Mouse (Mus musculus): Measurements from ENCODE around the gene Gm49721. TPM values are rescaled to one million over a fixed set of nuclear protein-coding genes. Genes with fewer than 3 reads are reported as not detected.
"Not testable (repeated sequence)": the region's sequence is repeated elsewhere in the genome, so short reads cannot be mapped to it uniquely, and the experiment has no call there.

Gene Gm49721
- total and polyA plus RNA-seq, 2 experiments, result 0.17 TPM; not detected in 1

DNA sequence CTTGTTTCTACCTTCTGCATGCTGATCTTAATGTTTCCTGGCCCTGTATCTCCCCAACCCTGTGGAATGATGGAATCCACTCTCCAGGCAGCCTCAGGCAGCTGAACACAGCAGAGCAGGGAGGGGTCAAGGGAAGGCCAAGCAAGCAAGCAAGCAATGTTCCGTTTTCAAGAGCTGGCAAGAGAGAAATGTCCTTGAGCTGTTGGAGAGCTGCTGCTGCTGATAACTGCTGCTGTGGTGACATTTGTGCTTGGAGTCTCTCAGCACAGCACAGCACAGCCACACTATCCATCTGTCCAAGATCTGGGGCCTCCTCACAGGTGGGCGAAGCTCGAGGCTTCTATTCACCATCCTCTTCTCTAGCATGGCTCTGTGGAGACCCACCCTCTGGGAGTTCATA, 24.7 kb downstream of the Gm49721 start:
- H3K36me3 ChIP-seq (ENCODE audit: control insufficient read depth, insufficient read depth, low read length); H3K4me3 ChIP-seq (ENCODE audit: insufficient read depth, low read depth, low read length); H3K79me2 ChIP-seq (ENCODE audit: control insufficient read depth, insufficient read depth, low read length); DNase-seq (ENCODE audit: extremely low read depth, low read depth, low spot score); H3K27me3 ChIP-seq (ENCODE audit: control insufficient read depth, insufficient read depth, low read length); H3K4me1 ChIP-seq (ENCODE audit: control insufficient read depth, insufficient read depth, low read length); H3K9ac ChIP-seq (ENCODE audit: low read depth, low read length); H3K27ac ChIP-seq (replicated peaks; ENCODE audit: insufficient read depth, low read depth, low read length): not testable (repeated sequence)
- WGBS, result no CpG with 5 or more reads among the region's 3 CpGs

DNA sequence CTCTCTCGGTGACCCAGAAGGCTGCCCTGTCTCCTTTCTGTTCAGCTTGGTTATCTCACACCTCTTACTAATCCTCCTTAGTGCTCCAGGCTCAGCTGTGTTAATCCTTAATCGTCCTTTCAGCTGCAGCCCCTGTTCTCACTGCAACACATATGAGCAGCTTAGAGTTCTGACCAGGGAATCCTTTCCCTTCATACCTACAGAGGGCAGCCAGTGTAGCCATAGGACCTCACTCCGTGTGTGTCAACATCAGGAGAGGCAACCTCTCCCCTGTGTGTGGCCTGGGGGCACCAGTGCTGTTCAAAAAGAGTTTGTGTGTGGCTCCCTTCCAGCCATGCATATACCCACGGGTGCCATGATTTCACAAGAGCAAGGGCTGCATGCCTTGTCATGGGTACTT, 26.9 kb downstream of the Gm49721 start:
- not testable (repeated sequence) for H3K36me3 ChIP-seq (ENCODE audit: control insufficient read depth, insufficient read depth, low read length); H3K9ac ChIP-seq (ENCODE audit: low read depth, low read length); H3K79me2 ChIP-seq (ENCODE audit: control insufficient read depth, insufficient read depth, low read length); H3K27me3 ChIP-seq (ENCODE audit: control insufficient read depth, insufficient read depth, low read length); H3K4me3 ChIP-seq (ENCODE audit: insufficient read depth, low read depth, low read length); DNase-seq (ENCODE audit: extremely low read depth, low read depth, low spot score); H3K27ac ChIP-seq (replicated peaks; ENCODE audit: insufficient read depth, low read depth, low read length); H3K4me1 ChIP-seq (ENCODE audit: control insufficient read depth, insufficient read depth, low read length)
- 66% methylated on average over 4 of the region's 4 CpGs for WGBS

DNA sequence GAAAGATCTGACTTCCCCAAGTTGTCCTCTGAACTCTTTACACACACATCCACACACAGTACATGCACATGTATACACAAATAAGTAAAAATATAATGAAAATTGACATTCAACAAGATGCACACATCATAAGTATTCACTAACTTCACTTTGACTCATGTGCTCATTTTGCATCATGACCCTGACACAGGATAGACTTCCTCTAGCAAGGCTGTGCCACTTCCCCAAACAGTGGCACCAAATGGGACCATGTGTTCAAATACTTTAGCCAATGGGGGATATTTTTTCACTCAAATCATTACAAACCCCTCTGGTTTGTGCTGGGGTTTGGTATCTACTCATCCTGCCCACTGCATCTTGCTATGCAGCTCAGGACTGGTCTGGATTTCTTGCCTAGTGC, 30.2 kb downstream of the Gm49721 start:
- H3K36me3 ChIP-seq (ENCODE audit: control insufficient read depth, insufficient read depth, low read length); DNase-seq (ENCODE audit: extremely low read depth, low read depth, low spot score); H3K27ac ChIP-seq (replicated peaks; ENCODE audit: insufficient read depth, low read depth, low read length): not testable (repeated sequence)

DNA sequence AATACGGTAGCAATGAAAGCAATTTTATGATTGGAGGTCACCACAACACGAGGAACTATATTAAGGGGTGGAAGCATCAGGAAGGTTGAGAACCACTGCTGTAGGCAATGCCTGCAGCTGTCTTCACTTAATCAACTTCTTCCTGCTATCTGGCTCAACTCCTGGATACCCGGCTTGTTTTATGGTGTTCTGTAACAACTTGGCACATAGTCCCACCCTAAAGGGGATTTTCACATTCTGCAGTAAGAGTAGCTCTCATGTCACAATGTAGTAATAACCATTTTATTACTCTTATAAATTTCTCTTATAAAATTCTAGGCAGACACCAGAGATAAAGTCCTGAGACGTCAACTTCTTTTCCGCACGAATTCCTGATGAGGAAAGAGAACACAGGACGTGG, 30.7 kb downstream of the Gm49721 start:
- not testable (repeated sequence) for H3K4me1 ChIP-seq (ENCODE audit: control insufficient read depth, insufficient read depth, low read length); H3K79me2 ChIP-seq (ENCODE audit: control insufficient read depth, insufficient read depth, low read length); H3K4me3 ChIP-seq (ENCODE audit: insufficient read depth, low read depth, low read length); H3K27ac ChIP-seq (replicated peaks; ENCODE audit: insufficient read depth, low read depth, low read length); DNase-seq (ENCODE audit: extremely low read depth, low read depth, low spot score); H3K27me3 ChIP-seq (ENCODE audit: control insufficient read depth, insufficient read depth, low read length); H3K9ac ChIP-seq (ENCODE audit: low read depth, low read length); H3K36me3 ChIP-seq (ENCODE audit: control insufficient read depth, insufficient read depth, low read length)
- WGBS, result no CpG with 5 or more reads among the region's 7 CpGs

More for the DNA sequence above, 30.2 kb downstream of the Gm49721 start:
- not testable (repeated sequence) for H3K4me3 ChIP-seq (ENCODE audit: insufficient read depth, low read depth, low read length); H3K27me3 ChIP-seq (ENCODE audit: control insufficient read depth, insufficient read depth, low read length); H3K4me1 ChIP-seq (ENCODE audit: control insufficient read depth, insufficient read depth, low read length); H3K9ac ChIP-seq (ENCODE audit: low read depth, low read length); H3K79me2 ChIP-seq (ENCODE audit: control insufficient read depth, insufficient read depth, low read length)

DNA sequence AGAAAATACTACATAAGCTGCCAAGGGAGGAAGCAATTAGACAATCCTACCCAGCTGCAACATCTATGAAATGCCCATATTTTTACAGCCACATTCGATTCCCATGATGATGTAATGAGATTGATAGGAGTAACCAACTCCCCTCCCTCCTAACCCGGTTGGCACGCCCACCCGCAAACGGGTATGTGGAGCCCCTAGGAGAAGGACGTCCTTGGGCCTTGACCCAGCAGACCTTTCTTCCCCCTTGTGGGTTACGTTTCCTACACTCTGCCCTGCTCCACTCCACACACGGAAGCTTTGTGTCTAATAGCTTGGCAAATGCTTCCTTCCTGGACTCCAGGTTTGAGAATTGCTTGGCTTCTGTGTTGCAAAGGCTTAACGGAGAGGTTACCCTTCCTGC, 31.2 kb downstream of the Gm49721 start:
- not testable (repeated sequence) for H3K27me3 ChIP-seq (ENCODE audit: control insufficient read depth, insufficient read depth, low read length); DNase-seq (ENCODE audit: extremely low read depth, low read depth, low spot score); H3K27ac ChIP-seq (replicated peaks; ENCODE audit: insufficient read depth, low read depth, low read length); H3K4me3 ChIP-seq (ENCODE audit: insufficient read depth, low read depth, low read length); H3K79me2 ChIP-seq (ENCODE audit: control insufficient read depth, insufficient read depth, low read length); H3K9ac ChIP-seq (ENCODE audit: low read depth, low read length); H3K36me3 ChIP-seq (ENCODE audit: control insufficient read depth, insufficient read depth, low read length); H3K4me1 ChIP-seq (ENCODE audit: control insufficient read depth, insufficient read depth, low read length)
- 63% methylated on average over 5 of the region's 9 CpGs for WGBS

DNA sequence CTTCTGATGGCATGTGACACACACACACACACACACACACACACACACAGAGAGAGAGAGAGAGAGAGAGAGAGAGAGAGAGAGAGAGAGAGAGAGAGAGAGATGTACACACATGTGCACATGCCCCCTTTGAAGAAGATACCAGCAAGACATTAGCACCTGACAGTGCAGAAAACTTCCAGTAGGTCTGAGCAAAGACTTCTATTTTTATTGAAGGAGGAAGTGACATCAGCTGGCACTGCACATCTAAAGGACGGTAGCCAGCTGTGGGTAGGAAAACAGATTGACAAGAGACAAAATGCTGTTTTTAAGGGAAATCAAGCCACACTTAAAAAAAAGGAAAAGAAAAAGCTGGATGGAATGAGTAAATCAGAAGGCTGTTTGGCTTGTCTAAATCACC, 35.5 kb downstream of the Gm49721 start:
- WGBS, result no CpG with 5 or more reads among the region's 1 CpGs
- not testable (repeated sequence) for H3K36me3 ChIP-seq (ENCODE audit: control insufficient read depth, insufficient read depth, low read length); H3K9ac ChIP-seq (ENCODE audit: low read depth, low read length); DNase-seq (ENCODE audit: extremely low read depth, low read depth, low spot score); H3K4me1 ChIP-seq (ENCODE audit: control insufficient read depth, insufficient read depth, low read length); H3K27me3 ChIP-seq (ENCODE audit: control insufficient read depth, insufficient read depth, low read length); H3K4me3 ChIP-seq (ENCODE audit: insufficient read depth, low read depth, low read length); H3K27ac ChIP-seq (replicated peaks; ENCODE audit: insufficient read depth, low read depth, low read length); H3K79me2 ChIP-seq (ENCODE audit: control insufficient read depth, insufficient read depth, low read length)

DNA sequence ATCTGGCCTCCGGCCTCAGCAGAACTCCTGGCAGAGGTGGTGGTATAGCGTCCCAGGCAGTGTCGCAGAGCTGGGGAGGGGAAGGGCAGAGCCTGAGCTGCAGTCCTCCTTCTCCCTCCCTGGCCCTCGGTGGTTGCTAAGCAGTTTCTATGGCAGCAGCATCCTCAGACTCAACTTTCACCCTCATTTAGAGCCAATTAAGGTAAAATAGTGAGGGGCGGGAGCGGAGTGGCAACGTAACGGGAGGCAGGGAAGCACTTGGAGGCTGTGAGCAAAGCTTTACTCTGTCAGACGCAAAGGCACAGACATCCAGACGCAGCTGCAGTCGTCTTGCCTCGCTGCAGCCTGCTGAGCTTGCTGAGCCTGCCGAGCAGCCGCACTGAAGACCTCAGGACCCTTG, 46.6 kb downstream of the Gm49721 start, which contains the start of gene Gm1604a:
Gene Gm1604a, plus strand, starts transcription at position 312 of the 400 bp plus-strand sequence.
- not testable (repeated sequence) for DNase-seq (ENCODE audit: extremely low read depth, low read depth, low spot score); H3K9ac ChIP-seq (ENCODE audit: low read depth, low read length); H3K36me3 ChIP-seq (ENCODE audit: control insufficient read depth, insufficient read depth, low read length); H3K4me1 ChIP-seq (ENCODE audit: control insufficient read depth, insufficient read depth, low read length); H3K27ac ChIP-seq (replicated peaks; ENCODE audit: insufficient read depth, low read depth, low read length); H3K79me2 ChIP-seq (ENCODE audit: control insufficient read depth, insufficient read depth, low read length); H3K27me3 ChIP-seq (ENCODE audit: control insufficient read depth, insufficient read depth, low read length); H3K4me3 ChIP-seq (ENCODE audit: insufficient read depth, low read depth, low read length)
- WGBS, result 35% methylated on average over 7 of the region's 14 CpGs

DNA sequence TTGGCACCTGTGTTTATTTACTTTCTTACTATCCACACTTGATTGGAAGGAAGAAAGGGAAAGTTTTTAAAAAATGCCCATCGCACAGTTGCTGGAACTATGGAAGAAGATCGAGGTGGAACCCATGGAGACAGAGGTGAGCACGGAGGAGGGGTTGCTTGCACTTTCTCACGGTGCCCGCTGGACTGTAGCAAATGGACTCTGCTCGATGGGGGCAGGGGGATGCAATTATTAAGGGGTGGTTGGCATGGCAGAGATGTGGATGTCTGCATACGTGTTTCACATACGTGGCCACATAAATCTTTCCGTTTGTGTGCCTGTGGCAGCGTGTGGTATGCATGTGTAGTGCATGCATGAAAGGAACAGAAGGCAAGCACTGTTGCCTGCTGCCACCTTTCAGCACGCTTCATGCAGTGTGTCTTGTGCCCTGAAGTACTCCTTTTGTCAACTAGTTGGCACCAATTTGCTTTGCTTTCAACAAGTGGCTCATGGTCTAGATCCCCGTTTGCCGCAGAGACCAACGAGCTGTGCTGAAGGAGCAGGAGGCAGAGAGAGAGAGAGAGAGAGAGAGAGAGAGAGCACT, 47.2 kb downstream of the Gm49721 start:
- H3K79me2 ChIP-seq (ENCODE audit: control insufficient read depth, insufficient read depth, low read length); H3K27ac ChIP-seq (replicated peaks; ENCODE audit: insufficient read depth, low read depth, low read length); H3K4me1 ChIP-seq (ENCODE audit: control insufficient read depth, insufficient read depth, low read length); H3K4me3 ChIP-seq (ENCODE audit: insufficient read depth, low read depth, low read length); H3K27me3 ChIP-seq (ENCODE audit: control insufficient read depth, insufficient read depth, low read length); H3K36me3 ChIP-seq (ENCODE audit: control insufficient read depth, insufficient read depth, low read length); H3K9ac ChIP-seq (ENCODE audit: low read depth, low read length); DNase-seq (ENCODE audit: extremely low read depth, low read depth, low spot score): not testable (repeated sequence)
- WGBS, result 78% methylated on average over 3 of the region's 14 CpGs

DNA sequence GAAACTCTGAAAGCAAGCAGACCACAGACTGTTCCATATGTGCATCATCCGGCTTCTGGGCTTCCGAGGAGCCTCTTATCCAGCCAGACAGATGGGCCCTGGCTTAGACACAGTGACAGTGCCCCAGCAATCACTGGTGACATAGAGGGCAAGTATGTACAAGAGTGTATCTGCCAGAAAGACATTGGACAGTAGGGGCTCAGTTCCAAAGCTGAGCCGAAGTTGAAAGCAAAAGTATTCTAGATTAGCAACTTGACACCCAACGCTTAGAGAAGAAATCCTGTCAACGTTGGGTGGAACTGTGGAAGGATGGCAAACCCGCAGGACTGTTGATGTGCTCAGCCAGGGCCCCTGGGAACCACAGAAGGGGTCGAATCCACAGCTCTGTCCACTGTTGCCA, 51.5 kb downstream of the Gm49721 start:
- DNase-seq (ENCODE audit: extremely low read depth, low read depth, low spot score); H3K36me3 ChIP-seq (ENCODE audit: control insufficient read depth, insufficient read depth, low read length); H3K27me3 ChIP-seq (ENCODE audit: control insufficient read depth, insufficient read depth, low read length); H3K9ac ChIP-seq (ENCODE audit: low read depth, low read length); H3K27ac ChIP-seq (replicated peaks; ENCODE audit: insufficient read depth, low read depth, low read length); H3K4me3 ChIP-seq (ENCODE audit: insufficient read depth, low read depth, low read length); H3K4me1 ChIP-seq (ENCODE audit: control insufficient read depth, insufficient read depth, low read length); H3K79me2 ChIP-seq (ENCODE audit: control insufficient read depth, insufficient read depth, low read length): not testable (repeated sequence)
- 52% methylated on average over 5 of the region's 7 CpGs for WGBS

Measured in liver, adult 2 months (tissue).